Mouse (Mus musculus) lung, postnatal 14 days (tissue): Measurements from ENCODE around the gene Man1c1.

Experiments
- DNase-seq: peaks from one replicate; pipeline ENCODE4 v3.0.0; 2021

Gene Man1c1

GRCm38 (mm10) chr4:134600777-134601176 is 103.3 kb downstream of the Man1c1 start:
- no peak for DNase-seq

- DNase-seq: no peak
Observed at GRCm38 (mm10) chr4:134600060-134600459, 104.0 kb downstream of the Man1c1 start.

DNA sequence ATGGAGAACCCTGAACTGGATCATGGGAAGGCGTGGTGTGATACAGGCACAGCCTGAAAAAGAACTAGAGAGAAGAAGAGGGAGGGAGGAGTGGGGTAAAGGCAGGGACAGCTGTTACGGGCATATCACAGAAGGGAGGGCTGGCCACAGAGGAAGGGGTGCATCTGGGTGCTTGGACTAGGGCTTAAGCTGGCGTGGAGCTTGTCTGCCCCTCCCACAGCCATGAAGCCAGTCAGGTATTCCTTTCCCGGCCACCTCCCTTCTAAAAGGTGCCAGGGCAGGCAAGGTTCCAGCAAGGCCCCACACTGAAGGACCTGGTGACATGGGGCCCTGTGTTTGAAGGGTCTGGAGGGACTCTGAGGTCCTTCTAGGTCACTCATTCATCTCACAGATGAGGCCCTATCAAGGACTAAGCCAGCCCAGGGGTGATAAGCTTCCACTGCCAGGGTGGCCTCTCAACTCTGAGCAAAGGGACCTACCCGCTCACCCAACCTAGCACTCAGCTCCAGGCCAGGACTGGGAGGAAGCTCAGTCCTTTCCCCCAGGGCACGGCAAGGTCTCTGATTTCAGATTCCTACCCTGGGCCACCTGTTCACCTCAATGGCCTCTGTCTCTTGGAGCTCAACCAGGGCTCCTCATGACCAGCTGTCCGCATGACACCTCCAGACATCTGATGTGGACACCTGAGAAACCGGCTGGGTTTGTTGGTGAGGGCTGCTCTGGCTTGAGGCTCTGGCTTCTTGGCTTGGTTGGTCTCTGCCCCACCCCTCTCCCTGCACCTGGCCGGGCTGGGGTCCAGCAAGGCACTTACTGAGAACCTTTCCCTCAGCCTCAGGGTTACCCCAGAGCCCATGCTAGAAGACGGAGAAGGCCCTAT is 107.0 kb downstream of the Man1c1 start:
- no peak for DNase-seq

DNA sequence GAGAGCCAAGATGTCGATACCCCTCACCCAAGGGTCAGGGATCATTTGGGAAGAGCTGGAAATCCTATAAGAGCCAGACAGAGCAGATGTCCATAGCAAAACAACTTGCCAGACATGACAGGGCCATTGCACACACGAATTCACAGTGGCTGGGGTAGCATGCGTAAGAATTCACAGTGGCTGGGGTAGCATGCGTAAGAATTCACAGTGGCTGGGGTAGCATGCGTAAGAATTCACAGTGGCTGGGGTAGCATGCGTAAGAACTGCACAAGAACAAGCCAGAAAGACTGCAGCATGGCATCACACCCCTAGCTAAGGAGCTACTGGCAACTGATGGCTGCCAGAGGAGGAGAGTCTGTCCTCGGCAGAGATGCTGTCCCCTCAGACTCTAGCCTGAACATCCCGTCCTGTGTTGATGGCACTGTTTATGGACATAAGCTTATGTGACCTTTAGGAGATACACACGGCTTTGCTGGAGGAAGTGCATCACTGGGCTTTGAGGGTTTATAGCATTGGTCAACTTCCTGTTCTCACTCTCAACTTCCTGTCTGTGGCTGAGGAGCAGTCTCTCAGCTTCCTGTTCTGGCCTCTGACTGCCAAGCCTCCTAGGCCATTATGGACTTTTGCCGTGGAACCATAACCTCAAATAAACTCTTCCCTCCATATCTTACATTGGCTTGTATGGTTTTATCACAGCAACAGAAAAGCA is 109.2 kb downstream of the Man1c1 start:
- DNase-seq: no peak

DNA sequence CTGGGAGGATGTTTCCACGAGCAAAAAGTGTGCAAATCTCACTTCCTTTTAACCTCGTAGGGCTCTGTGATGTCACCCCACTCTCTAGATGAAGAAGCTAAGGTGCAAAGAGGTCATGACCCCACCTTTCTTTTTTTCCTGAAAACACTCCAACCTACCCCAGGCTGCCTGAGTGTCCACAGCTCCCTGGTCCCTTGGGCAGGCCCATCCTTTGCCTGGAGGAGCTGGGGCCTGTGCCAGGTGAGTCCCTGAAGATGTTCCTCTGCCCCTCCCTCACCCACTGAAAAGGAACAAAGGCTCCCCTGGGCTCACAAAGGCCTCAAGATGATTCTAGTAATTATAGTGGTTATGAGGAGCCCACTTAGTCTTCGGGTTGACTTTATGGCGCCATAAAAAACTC is 111.6 kb downstream of the Man1c1 start:
- DNase-seq: no peak

DNA sequence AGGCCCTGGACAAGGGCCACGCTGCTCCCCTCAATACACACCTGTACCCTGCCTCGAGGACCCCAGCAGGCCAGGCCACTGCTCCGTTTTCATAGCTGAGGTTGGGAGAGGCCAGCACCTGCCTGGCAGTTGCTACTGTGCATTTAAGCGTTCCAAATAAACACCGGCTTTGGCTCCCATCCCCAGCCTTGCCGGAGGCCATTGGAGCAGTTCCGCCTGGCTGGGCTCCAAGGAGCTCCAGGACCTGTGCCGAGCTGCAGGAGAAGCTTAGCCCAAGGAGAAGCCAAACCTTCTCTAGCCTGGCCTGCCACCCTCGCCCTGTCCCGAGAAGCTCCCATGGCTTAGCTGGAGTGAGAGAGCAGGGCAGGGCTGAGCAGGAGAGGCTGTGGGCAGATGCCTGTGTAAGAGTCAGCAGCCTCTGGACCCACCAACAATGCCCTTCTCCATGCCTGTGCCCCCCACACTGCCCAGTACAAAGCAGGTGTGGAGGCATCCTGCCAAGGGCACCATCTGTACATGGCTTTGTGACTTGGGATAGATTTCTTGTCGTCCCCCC is 112.5 kb downstream of the Man1c1 start:
- peak; percentile 78 for DNase-seq

DNA sequence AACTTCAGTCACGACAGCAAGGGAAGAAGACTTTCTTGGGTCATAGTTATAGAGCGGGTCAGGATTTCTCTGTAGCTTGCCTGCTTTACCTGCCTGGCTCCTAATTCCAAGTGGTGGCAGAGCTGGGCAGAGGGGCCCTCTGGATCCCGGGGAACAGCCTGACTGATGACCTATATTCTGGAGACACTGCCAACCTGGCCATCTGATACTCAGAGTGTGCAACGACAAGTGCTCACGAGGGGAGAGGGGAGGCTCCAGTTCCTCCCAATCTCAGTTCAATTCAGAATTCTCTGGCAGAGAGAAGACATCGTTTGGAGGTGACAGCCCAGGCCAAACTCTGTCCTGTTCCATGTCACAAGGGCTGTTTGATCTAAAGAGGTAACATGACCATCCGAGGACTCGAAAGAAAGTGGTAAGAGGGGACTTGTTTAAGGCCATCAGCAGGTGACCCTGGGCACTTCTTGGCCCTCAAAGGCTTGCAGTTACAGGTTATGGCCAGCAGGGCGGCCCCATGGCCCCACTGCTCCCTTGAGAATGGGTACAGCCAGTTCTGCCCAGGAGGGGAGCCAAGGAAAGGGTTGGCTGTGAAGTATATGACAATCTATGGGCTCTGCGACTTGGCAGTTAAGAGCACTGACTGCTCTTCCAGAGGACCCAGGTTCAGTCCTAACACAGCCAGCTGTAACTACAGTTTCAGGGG is 113.7 kb downstream of the Man1c1 start:
- DNase-seq: no peak

- no peak for DNase-seq
Observed at GRCm38 (mm10) chr4:134589786-134590185, 114.3 kb downstream of the Man1c1 start.

DNA sequence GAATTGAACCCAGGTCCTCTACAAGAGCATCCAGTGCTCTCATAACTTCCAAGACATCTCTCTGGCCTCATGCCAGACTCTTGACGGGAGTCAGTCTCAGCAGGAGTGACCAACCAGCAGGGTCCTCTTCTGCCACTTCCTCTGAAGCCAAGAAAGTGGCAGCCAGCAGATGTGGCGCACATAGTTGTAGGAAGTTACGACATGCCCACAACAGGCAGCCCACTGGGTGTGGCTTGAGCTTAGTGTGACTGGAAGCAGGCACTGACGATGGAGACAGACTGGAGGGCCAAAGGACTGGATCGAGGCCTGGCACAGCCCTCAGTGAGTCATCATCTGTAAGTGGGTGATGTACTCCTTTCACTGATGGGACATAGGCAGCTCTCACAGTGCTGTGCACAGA is 115.1 kb downstream of the Man1c1 start:
- DNase-seq: peak; percentile 34

- no peak for DNase-seq
Observed at GRCm38 (mm10) chr4:134588287-134588686, 115.8 kb downstream of the Man1c1 start.

DNA sequence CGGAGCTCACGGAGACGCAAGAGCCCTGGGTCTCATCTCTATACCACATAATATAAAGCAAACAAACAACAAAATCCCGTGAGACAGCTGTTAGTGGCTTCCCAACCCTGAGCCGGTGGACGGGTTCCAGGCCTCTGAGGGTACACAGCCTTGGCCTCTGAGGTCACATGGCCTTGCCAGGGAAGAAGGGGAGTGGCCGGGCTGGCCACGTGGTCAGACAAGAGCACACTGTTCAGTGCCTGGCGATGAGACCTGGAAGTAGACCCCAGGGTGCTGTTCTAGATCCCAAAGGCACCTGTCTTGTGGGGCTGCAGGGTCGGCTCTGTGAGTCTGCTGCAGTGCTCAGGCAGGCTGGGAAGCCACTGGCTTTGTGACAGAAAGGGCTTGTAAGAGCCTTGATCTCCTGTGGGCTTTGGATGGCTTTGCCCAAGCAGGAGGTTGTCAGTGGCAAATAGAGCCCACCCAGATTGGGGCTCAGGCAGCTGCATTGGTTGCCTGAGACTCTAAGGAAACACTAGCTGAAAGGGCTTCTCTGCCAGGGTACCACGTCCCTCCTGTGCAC is 116.4 kb downstream of the Man1c1 start:
- no peak for DNase-seq

- DNase-seq: no peak
Observed at GRCm38 (mm10) chr4:134586631-134587030, 117.5 kb downstream of the Man1c1 start.

DNA sequence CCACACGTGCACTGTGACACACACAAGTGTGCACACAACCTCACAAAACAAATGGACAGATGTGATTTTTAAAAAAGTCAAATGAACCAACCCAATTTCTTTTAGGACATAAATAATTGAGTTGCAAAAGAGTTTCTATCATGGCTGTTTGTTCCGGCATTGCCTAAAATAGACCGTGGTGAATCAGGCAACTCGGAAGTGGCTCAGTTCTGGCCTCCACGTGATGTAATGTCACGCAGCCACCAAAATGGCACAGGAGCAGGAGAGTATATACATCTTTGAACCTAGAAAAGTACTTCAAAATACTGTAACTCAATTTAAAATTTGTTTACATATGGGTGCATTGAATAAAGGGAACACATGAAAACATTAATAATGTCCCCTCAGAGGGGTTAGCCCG is 118.0 kb downstream of the Man1c1 start:
- no peak for DNase-seq

DNA sequence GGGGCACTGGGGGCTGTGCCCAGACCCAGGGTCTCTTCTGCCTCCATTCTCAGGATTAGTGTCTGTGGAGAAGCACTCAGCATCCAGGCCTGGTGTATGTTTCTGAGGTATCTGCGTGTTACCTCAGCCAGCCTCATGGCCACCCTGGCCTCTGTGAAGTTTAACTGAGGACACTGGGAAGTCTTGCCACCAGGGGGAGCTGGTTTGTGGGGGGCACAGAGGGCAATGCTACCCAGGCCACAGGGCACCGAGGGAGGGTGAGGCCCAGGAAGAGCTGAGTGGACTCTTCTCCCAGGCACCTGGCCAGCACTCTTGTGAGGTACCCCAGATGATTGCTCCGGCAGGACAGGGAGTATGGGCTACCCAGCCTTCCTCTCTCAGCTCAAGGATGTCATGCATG is 120.6 kb downstream of the Man1c1 start:
- DNase-seq: peak; percentile 69

GRCm38 (mm10) chr4:134581365-134581764 is 122.7 kb downstream of the Man1c1 start:
- DNase-seq: no peak

DNA sequence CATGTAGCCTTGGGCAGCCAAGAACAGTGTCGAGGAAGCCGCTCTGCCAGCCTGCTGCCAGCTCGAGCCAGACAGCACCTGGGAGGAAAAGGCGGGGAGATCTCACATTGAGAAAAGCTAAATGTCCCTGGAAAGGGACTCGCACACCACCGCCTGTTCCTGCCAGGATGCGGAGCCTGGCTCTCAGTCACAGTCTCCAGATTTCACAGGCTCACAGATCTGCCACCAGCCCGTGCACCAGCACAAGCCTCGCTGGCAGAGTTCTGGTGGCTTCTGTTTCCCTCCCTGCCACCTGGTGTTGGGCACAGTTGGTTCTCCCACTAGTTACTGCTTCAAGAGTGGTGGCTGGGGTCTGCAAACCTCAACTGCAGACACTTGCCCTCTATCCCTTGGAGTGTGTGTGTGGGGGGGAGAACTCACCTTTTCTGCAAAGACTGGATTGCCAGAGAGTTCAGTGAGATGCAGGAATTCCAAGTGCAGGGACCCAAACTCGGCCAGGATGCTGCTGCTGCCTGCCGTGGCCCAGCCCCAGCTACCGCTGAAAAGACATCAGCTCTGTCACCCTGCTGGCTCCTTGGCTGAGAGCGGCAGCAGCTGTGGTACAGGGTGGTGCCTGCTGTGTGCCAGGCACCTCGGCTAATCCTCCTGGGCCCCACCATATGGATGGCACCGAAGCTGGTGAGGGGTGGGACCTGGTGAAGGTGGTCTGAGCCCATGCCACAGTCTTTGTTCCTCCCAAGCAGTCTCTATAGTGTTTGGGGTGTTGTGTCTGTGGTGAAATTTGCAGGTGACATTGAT is 123.5 kb downstream of the Man1c1 start:
- no peak for DNase-seq

GRCm38 (mm10) chr4:134579620-134580019 is 124.5 kb downstream of the Man1c1 start:
- DNase-seq: no peak

DNA sequence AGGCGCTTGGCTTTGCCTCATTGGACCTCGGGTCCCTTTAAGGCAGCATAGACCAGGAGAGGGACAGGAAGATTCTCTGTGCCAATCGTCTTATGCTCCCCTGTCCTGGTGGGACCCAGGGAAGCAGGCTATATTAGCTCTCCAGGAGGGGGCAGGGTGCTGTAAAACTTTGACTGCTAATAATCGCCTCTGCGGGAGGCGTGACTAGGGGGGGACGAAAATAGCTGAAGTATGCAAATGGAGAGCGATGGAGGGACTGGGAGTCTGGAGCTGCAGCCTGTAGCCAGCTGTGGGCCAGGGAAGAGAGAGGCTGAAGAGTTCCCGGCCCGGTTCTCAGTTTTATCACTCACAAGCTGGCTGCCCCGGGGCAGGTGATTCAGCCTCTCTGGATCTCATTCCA is 124.9 kb downstream of the Man1c1 start:
- no peak for DNase-seq

DNA sequence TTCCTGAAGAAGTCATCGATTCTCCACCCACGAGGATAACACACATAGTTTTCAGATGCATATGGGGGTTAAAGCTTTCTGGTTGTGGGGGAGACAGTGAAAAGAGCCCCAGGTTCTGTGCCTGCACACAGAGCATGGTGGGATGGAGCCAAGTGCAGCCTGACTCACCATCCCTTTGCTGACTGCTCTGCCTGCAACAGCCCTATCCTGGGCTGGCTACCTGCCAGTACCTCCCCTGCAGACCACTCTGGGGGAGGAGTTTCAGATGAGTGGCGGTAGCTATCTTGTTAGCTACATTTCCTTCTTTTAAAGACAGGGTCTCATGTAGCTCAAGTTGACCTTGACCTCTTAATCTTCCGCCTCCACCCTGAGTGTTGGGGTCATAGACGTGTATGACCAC is 125.7 kb downstream of the Man1c1 start:
- DNase-seq: no peak

- DNase-seq: no peak
Observed at GRCm38 (mm10) chr4:134577281-134577680, 126.8 kb downstream of the Man1c1 start.

- no peak for DNase-seq
Observed at GRCm38 (mm10) chr4:134575486-134575885, 128.6 kb downstream of the Man1c1 start.
